Mouse (Mus musculus) testis, adult 2 months (tissue): ENCODE results near the gene Diexf.

Source experiments
- CTCF ChIP-seq: fragments of 200-500 bp; IDR thresholded peaks from 2 replicates; pipeline ENCODE4 v1.5.1; 2012; ENCODE audit warnings: low read depth, mild to moderate bottlenecking, inconsistent platforms, low read length, moderate library complexity; ENCODE audit not compliant: control insufficient read depth, insufficient read depth, insufficient replicate concordance
- POLR2A ChIP-seq: fragments of 200-500 bp; IDR thresholded peaks from 2 replicates; pipeline ENCODE4 v1.6.1; 2012; ENCODE audit warnings: low read depth, mild to moderate bottlenecking, inconsistent platforms, low read length, moderate library complexity; ENCODE audit not compliant: control insufficient read depth

DNA sequence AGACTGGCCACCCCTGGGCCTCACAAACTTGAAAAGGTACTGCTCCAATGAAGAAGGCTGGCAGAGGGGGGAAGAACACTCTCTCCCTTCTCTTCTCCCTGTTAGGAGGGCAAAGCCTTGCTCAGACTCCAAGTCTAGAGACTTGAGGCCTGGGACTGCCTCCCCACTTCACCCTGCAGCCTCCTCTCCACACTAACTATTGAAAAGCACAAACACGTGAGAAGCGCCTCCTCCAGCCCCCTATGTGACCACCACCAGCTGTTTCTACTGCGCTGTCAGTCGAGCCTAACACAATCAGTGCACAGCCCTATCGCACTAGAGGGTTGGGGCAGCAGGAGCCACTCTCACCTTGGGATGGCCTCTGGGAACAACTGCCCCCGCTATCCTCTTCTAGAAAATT, 6.8 kb downstream of the Diexf start:
- TF ChIP-seq CTCF: no peak
- TF ChIP-seq POLR2A: no peak
